Mouse (Mus musculus): ENCODE measurements around the gene Lgals9.

Gene Lgals9

GRCm38 (mm10) chr11:78978176-78979019 lies 6.3 kb downstream of the Lgals9 start:
- in situ Hi-C loops (cut with MboI, MseI), result loop anchor here (5.0 kb wide), 1 partner anchor 234 kb away; no protein-coding TSS in a partner anchor

- in situ Hi-C loops (cut with MboI, MseI), result loop anchor here (5.0 kb wide), 1 partner anchor 235 kb away; no protein-coding TSS in a partner anchor
Observed at GRCm38 (mm10) chr11:78976731-78977510, 7.8 kb downstream of the Lgals9 start.

- in situ Hi-C loops (cut with MboI, MseI), result no loop called here
Observed at GRCm38 (mm10) chr11:78973381-78974150, 11.2 kb downstream of the Lgals9 start.

- in situ Hi-C loops (cut with MboI, MseI), result no loop called here
Observed at GRCm38 (mm10) chr11:78972811-78973351, 11.9 kb downstream of the Lgals9 start.

GRCm38 (mm10) chr11:78972328-78972727 lies 12.4 kb downstream of the Lgals9 start:
- in situ Hi-C loops (cut with MboI, MseI), result no loop called here

- in situ Hi-C loops (cut with MboI, MseI), result no loop called here
Observed at GRCm38 (mm10) chr11:78971746-78972145, 13.0 kb downstream of the Lgals9 start.

GRCm38 (mm10) chr11:78971096-78971495 lies 13.7 kb downstream of the Lgals9 start:
- in situ Hi-C loops (cut with MboI, MseI), result no loop called here

- in situ Hi-C loops (cut with MboI, MseI), result no loop called here
Observed at GRCm38 (mm10) chr11:78968121-78968520, 16.6 kb downstream of the Lgals9 start.

- in situ Hi-C loops (cut with MboI, MseI), result no loop called here
Observed at GRCm38 (mm10) chr11:78967371-78967770, 17.4 kb downstream of the Lgals9 start.

- in situ Hi-C loops (cut with MboI, MseI), result loop anchor here (5.0 kb wide), 1 partner anchor 56 kb away; no protein-coding TSS in a partner anchor
Observed at GRCm38 (mm10) chr11:78961221-78961620, 23.5 kb downstream of the Lgals9 start.

GRCm38 (mm10) chr11:78959841-78960520 lies 24.8 kb downstream of the Lgals9 start:
- in situ Hi-C loops (cut with MboI, MseI), result loop anchor here (5.0 to 10.0 kb wide), 2 partner anchors 57 to 115 kb away; no protein-coding TSS in a partner anchor

- in situ Hi-C loops (cut with MboI, MseI), result loop anchor here (10.0 kb wide), 1 partner anchor 115 kb away; no protein-coding TSS in a partner anchor
Observed at GRCm38 (mm10) chr11:78959367-78959766, 25.4 kb downstream of the Lgals9 start.

- in situ Hi-C loops (cut with MboI, MseI), result loop anchor here (10.0 kb wide), 1 partner anchor 111 kb away; no protein-coding TSS in a partner anchor
Observed at GRCm38 (mm10) chr11:78956260-78956659, 28.5 kb downstream of the Lgals9 start.

- in situ Hi-C loops (cut with MboI, MseI), result loop anchor here (10.0 kb wide), 1 partner anchor 108 kb away; no protein-coding TSS in a partner anchor
Observed at GRCm38 (mm10) chr11:78952467-78952866, 32.3 kb downstream of the Lgals9 start.

GRCm38 (mm10) chr11:78950365-78950764 lies 34.4 kb downstream of the Lgals9 start:
- in situ Hi-C loops (cut with MboI, MseI), result loop anchor here (10.0 kb wide), 1 partner anchor 106 kb away; no protein-coding TSS in a partner anchor

- in situ Hi-C loops (cut with MboI, MseI), result no loop called here
Observed at GRCm38 (mm10) chr11:78943083-78943482, 41.7 kb downstream of the Lgals9 start.

- in situ Hi-C loops (cut with MboI, MseI), result no loop called here
Observed at GRCm38 (mm10) chr11:78935178-78935577, 49.6 kb downstream of the Lgals9 start.

GRCm38 (mm10) chr11:78934727-78935126 lies 50.0 kb downstream of the Lgals9 start:
- in situ Hi-C loops (cut with MboI, MseI), result no loop called here

- in situ Hi-C loops (cut with MboI, MseI), result no loop called here
Observed at GRCm38 (mm10) chr11:78934307-78934706, 50.4 kb downstream of the Lgals9 start.

- in situ Hi-C loops (cut with MboI, MseI), result no loop called here
Observed at GRCm38 (mm10) chr11:78929345-78929744, 55.4 kb downstream of the Lgals9 start.

Data from T-helper 1 cell (primary cell).